Mouse (Mus musculus) forebrain, postnatal 0 days (tissue): Measurements from ENCODE around the gene Gal3st2c. TPM values are rescaled to one million over a fixed set of nuclear protein-coding genes. Genes with fewer than 3 reads are reported as not detected.
"Not testable (repeated sequence)": the region's sequence is repeated elsewhere in the genome, so short reads cannot be mapped to it uniquely, and the experiment has no call there.

Experiments
- ATAC-seq: fragments of 200-750 bp; cut with Nextera tagmentation; 2 replicates; pipeline ENCODE4 v1.8.0; 2017; ENCODE audit warnings: mild to moderate bottlenecking, moderate library complexity
- DNase-seq: peaks from one replicate; pipeline ENCODE4 v3.0.0-alpha.2; 2015
- H3K27ac ChIP-seq: fragments of 300-500 bp; sonication (generic); 2 replicates; pipeline ENCODE4 v1.5.1; 2014; ENCODE audit warnings: low read depth, mild to moderate bottlenecking, antibody characterized with exemption, low read length, moderate library complexity, mixed read lengths
- H3K27me3 ChIP-seq: fragments of 300-500 bp; sonication (generic); 2 replicates; pipeline ENCODE4 v1.6.1; 2014; ENCODE audit warnings: mild to moderate bottlenecking, low read length, mixed read lengths; ENCODE audit not compliant: insufficient read depth
- H3K36me3 ChIP-seq: fragments of 300-500 bp; sonication (generic); 2 replicates; pipeline ENCODE4 v1.6.1; 2014; ENCODE audit warnings: mild to moderate bottlenecking, moderate library complexity; ENCODE audit not compliant: insufficient read depth
- H3K4me1 ChIP-seq: fragments of 300-500 bp; sonication (generic); 2 replicates; pipeline ENCODE4 v1.6.1; 2014; ENCODE audit warnings: antibody characterized with exemption; ENCODE audit not compliant: insufficient read depth
- H3K4me2 ChIP-seq: fragments of 300-500 bp; sonication (generic); 2 replicates; pipeline ENCODE4 v1.6.1; 2014; ENCODE audit warnings: low read depth, mild to moderate bottlenecking, moderate library complexity
- H3K4me3 ChIP-seq: fragments of 300-500 bp; sonication (generic); 2 replicates; pipeline ENCODE4 v1.5.1; 2014; ENCODE audit warnings: low read depth, low read length, mixed read lengths
- H3K9ac ChIP-seq: fragments of 300-500 bp; sonication (generic); 2 replicates; pipeline ENCODE4 v1.6.1; 2014; ENCODE audit warnings: mild to moderate bottlenecking
- H3K9me3 ChIP-seq: fragments of 300-500 bp; sonication (generic); 2 replicates; pipeline ENCODE4 v1.6.1; 2016; ENCODE audit warnings: low read length
- WGBS: fragments of 180-500 bp; shearing (Covaris S2); extraction: QIAGEN DNeasy Blood & Tissue Kit; methylation state at CpG from one replicate; pipeline ENCODE4 v1.1.7; 2014; 5-methylcytosine and 5-hydroxymethylcytosine counted together
- polyA plus RNA-seq: library from polyadenylated mRNA; unstranded; fragments of >200 nt; fragmentation: Nextera tagmentation; extraction: Ambion mirVana; gene quantifications from 2 replicates; pipeline ENCODE4 v1.2.1, GENCODE M21; 2015
- total RNA-seq: library from RNA; depleted of rRNA; stranded (reverse); fragments of >200 nt; gene quantifications from 2 replicates; pipeline ENCODE4 v1.2.3, GENCODE M21; 2014; rRNA removed

The Gal3st2c gene
- total RNA-seq (not detected in 2 replicates), polyA plus RNA-seq (not detected in 2 replicates)

- not testable (repeated sequence) for ATAC-seq, H3K4me2 ChIP-seq, H3K9me3 ChIP-seq, DNase-seq, H3K27ac ChIP-seq, H3K27me3 ChIP-seq, H3K9ac ChIP-seq, H3K36me3 ChIP-seq, H3K4me3 ChIP-seq, H3K4me1 ChIP-seq
- 93% methylated on average over 7 of the region's 8 CpGs for WGBS
Observed at GRCm38 (mm10) chr1:93990209-93990608, at the start of gene Gal3st2c. Gene Gal3st2c, plus strand, starts transcription at chr1:93990509.

DNA sequence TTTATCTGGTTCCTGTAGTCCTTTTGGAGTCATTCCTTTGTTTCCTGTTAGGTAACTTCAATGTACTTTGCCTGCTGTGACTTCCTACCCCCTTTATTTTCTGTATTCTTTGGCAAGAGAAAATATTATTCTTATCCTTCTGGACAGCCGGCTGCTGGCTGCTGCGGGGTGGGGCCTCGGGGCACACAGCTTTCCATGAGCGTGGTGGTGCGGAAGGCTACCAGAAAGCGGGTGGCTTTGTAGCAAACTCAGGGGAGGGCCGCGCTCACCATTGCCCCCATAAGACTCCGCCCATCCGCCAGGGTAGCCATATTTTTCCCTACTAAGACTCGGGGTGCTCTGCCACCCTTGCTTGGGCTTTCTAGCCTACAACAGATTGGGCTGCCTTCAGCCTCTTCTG lies 41.2 kb upstream of the Gal3st2c start:
- H3K4me1 ChIP-seq, H3K9ac ChIP-seq, H3K9me3 ChIP-seq, H3K27me3 ChIP-seq, H3K27ac ChIP-seq, DNase-seq, H3K4me3 ChIP-seq, H3K36me3 ChIP-seq, H3K4me2 ChIP-seq, ATAC-seq: not testable (repeated sequence)
- no CpG with 5 or more reads among the region's 11 CpGs for WGBS

GRCm38 (mm10) chr1:93966489-93966888 lies 23.8 kb upstream of the Gal3st2c start:
- not testable (repeated sequence) for H3K27me3 ChIP-seq, H3K9ac ChIP-seq, H3K36me3 ChIP-seq, H3K4me1 ChIP-seq, H3K9me3 ChIP-seq, ATAC-seq, H3K4me2 ChIP-seq, DNase-seq, H3K27ac ChIP-seq, H3K4me3 ChIP-seq
- no CpG with 5 or more reads among the region's 1 CpGs for whole genome bisulfite sequencing

GRCm38 (mm10) chr1:93970380-93970779 lies 19.9 kb upstream of the Gal3st2c start:
- not testable (repeated sequence) for H3K9me3 ChIP-seq, ATAC-seq, DNase-seq, H3K4me3 ChIP-seq, H3K27ac ChIP-seq, H3K4me2 ChIP-seq, H3K4me1 ChIP-seq, H3K9ac ChIP-seq, H3K36me3 ChIP-seq, H3K27me3 ChIP-seq
- WGBS, result 82% methylated on average over 3 of the region's 5 CpGs

DNA sequence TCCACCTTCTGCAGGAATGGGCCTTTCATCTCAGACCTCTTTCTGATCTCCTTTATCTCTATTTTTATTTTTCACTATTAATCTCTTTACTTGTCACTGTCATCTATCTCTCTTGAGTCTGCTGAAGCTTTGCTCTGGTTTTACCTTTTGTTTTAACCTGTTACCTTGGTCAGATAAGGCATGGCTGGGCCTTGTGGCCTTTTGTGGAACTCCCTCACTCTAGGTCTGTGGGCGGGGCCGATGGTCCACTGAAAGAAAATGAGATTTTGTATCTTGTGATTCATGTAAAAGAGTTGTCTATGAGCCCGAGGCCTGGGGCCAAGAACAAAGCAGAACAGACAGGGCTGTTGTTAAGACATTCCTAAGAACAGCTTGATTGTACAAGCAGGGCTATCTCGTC lies 19.5 kb upstream of the Gal3st2c start:
- H3K4me1 ChIP-seq, ATAC-seq, H3K27me3 ChIP-seq, H3K4me2 ChIP-seq, H3K27ac ChIP-seq, H3K9me3 ChIP-seq, H3K9ac ChIP-seq, H3K36me3 ChIP-seq, H3K4me3 ChIP-seq, DNase-seq: not testable (repeated sequence)
- no CpG with 5 or more reads among the region's 4 CpGs for WGBS

GRCm38 (mm10) chr1:93975764-93976163 lies 14.5 kb upstream of the Gal3st2c start:
- not testable (repeated sequence) for H3K9me3 ChIP-seq, H3K27me3 ChIP-seq, H3K27ac ChIP-seq, H3K36me3 ChIP-seq, H3K4me1 ChIP-seq, H3K4me2 ChIP-seq, ATAC-seq, DNase-seq, H3K9ac ChIP-seq, H3K4me3 ChIP-seq
- WGBS, result 78% methylated on average over 1 of the region's 4 CpGs

GRCm38 (mm10) chr1:93978287-93978686 lies 12.0 kb upstream of the Gal3st2c start:
- not testable (repeated sequence) for H3K9ac ChIP-seq, H3K27ac ChIP-seq, H3K27me3 ChIP-seq, H3K4me2 ChIP-seq, H3K36me3 ChIP-seq, DNase-seq, H3K4me1 ChIP-seq, H3K4me3 ChIP-seq, H3K9me3 ChIP-seq
- no CpG with 5 or more reads among the region's 7 CpGs for WGBS
- ATAC-seq, result peak; percentile 29; the same call in 1 of the 2 replicates

GRCm38 (mm10) chr1:93980932-93981331 lies 9.4 kb upstream of the Gal3st2c start:
- H3K9ac ChIP-seq, H3K4me2 ChIP-seq, H3K36me3 ChIP-seq, H3K4me1 ChIP-seq, DNase-seq, H3K9me3 ChIP-seq, H3K4me3 ChIP-seq, H3K27ac ChIP-seq, H3K27me3 ChIP-seq: not testable (repeated sequence)
- ATAC-seq, result peak; percentile 64
- no CpG with 5 or more reads among the region's 2 CpGs for WGBS
